Mouse (Mus musculus): ENCODE measurements around the gene Rbpms2. TPM values are rescaled to one million over a fixed set of nuclear protein-coding genes. Genes with fewer than 3 reads are reported as not detected.
A peak's percentile ranks its signal among the peaks of the same experiment; 100 is the strongest.

The Rbpms2 gene
- polyA plus RNA-seq, 1 experiment = 7.5 TPM

DNA sequence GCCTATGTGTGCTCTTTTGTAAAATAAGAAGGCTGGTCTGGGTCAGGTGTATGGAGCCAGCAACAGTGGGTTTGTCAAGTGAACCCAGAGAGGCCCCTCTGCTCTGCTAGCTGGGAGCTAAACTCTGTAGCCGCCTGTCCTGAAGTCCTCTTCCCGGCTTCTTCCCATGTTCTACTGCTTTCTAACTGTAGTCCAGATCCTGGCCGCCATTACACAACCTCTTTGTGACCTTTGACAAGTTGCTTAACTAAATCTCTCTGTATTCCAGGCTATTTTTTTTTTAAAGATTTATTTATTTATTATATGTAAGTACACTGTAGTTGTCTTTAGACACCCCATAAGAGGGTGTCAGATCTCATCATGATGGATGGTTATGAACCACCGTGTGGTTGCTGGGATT lies 24.3 kb downstream of the Rbpms2 start:
- no peak for DNase-seq (ENCODE audit: extremely low spot score in 1 of 2, low spot score in 1 of 2)

GRCm38 (mm10) chr9:65654700-65655237 lies 25.3 kb downstream of the Rbpms2 start:
- no peak for DNase-seq (ENCODE audit: extremely low spot score in 1 of 2, low spot score in 1 of 2)

DNA sequence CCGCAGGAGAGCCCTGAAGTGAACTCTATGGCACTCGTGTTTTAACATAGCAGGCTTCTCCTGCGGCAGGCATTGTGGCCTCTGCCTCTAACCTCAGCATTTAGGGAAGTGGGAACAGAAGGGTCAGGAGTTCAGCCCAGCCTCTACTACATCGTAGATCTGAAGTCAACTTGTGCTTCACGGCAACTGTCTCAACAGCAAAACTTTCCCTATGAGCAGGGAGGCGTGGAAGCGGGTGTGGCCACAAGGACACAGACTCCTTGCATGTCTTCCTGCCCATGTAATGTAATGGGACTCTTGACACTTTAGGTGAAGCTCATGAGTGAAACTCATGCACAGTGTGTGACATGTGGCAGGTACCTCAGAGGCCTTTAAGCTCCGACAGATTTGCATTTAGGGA lies 26.1 kb downstream of the Rbpms2 start:
- DNase-seq (ENCODE audit: extremely low spot score in 1 of 2, low spot score in 1 of 2) = no peak

DNA sequence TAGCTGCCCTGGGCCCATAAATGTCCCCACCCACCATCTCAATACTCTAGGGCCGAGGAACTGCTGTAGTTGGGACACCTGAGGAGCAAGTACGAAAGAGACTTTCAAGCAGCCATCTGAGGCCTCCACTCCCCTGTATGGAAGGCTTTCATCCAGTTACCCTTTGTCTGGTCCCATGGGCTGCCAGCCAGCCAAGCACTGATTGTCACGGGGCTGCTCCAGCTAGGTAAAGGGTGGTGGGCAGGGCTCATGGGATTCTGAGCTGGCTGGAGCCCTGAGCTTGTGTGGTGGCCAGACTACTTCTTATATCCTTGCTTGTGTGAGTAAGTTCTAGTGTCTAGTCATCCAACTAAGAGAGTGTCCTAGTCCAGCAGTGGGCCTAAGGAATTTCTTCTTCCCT lies 27.8 kb downstream of the Rbpms2 start:
- no peak for DNase-seq (ENCODE audit: extremely low spot score in 1 of 2, low spot score in 1 of 2)

- no peak for DNase-seq (ENCODE audit: extremely low spot score in 1 of 2, low spot score in 1 of 2)
Observed at GRCm38 (mm10) chr9:65661029-65661428, 31.6 kb downstream of the Rbpms2 start.

- DNase-seq (ENCODE audit: extremely low spot score in 1 of 2, low spot score in 1 of 2) = no peak
Observed at GRCm38 (mm10) chr9:65661493-65661892, 32.0 kb downstream of the Rbpms2 start.

DNA sequence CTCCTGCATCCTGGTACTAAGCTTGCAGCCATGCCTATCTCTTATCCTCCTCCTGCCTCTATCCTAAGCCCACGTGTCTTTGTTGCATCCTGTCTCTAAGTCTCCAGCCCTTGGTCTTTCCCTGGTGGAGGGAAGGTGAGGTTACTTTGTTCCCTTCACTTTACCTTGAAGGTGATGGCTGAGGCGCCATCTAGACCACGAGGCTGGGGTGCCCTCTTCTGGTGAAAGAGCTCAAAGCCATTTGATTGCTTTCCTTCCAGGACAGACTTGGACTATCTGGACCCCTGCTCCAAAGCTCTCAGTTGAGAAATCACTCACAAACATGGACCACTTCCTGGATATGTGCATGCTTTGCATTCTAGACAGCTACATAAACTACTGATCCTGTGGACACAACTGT lies 34.7 kb downstream of the Rbpms2 start:
- DNase-seq (ENCODE audit: extremely low spot score in 1 of 2, low spot score in 1 of 2) = peak in 1 of 2 experiments; percentile 80

DNA sequence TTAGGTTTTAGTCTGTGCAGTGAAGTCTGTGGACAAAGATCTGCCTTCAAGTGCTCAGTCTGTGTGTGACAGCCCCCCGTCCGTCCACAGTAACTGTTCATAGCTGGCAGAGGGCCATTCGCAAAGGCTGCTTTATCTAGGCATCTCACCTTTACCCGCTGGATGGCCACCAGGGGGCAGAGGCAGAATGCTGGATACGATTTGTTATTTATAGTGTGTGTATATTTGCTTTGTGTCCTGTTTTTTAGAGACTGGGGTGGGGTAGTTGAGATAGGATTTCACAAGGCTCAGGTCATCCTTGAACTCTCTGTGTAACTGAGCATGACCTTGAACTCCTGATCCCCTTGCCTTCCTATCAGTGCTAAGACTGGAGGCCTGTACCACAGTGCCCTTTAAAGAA lies 36.6 kb downstream of the Rbpms2 start:
- peak in 1 of 2 experiments; percentile 68 for DNase-seq (ENCODE audit: extremely low spot score in 1 of 2, low spot score in 1 of 2)

DNA sequence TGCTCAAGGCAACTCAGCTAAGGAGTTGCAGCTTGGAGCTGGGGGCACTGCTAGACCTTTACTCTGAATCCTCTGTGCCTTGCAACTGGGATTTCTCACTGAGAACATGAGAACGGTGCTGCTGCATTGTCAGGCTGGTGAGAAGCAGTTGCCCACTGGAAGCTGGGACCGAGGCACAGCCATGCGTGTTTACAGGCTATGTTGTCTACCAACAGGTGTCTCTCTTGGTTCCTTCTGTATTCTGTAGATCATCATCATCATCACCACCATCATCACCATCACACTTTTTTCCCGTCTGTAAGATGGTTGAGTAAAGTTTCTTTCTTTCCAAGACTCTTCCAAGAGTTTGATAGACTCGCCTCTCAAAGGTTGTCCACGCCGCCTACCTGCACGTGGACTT lies 38.3 kb downstream of the Rbpms2 start, which contains the start of gene Oaz2:
Gene Oaz2 (plus strand): TSS at position 301 of the 400 bp plus-strand sequence.
- DNase-seq (ENCODE audit: extremely low spot score in 1 of 2, low spot score in 1 of 2) = no peak

DNA sequence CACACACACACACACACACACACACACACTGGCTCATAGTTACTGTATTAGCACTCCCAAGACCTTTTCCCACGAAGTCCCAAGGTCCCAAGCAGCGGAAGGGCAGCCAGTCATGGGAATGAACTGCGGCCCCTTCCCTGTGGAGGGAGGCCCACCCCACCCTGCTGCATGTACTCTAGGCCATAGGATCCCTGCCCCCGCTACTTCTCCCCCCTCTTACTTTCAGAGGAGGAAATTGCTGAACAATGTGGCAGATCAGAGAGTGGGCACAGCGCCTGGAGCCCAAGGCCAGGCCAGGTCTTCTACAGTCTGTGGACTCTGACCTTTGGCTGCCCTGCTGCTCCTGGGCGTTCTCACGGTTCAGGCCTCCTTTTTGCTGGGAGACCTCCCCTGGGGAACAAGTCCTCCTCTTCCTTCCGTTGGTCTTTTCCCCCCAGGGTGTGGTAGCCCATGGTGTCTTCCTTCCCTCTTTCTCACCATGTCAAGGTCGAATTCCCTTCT lies 42.0 kb downstream of the Rbpms2 start:
- DNase-seq (ENCODE audit: extremely low spot score in 1 of 2, low spot score in 1 of 2) = no peak

GRCm38 (mm10) chr9:65672996-65673395 lies 43.5 kb downstream of the Rbpms2 start:
- no peak for DNase-seq (ENCODE audit: extremely low spot score in 1 of 2, low spot score in 1 of 2)

- no peak for DNase-seq (ENCODE audit: extremely low spot score in 1 of 2, low spot score in 1 of 2)
Observed at GRCm38 (mm10) chr9:65675461-65676357, 46.3 kb downstream of the Rbpms2 start.

DNA sequence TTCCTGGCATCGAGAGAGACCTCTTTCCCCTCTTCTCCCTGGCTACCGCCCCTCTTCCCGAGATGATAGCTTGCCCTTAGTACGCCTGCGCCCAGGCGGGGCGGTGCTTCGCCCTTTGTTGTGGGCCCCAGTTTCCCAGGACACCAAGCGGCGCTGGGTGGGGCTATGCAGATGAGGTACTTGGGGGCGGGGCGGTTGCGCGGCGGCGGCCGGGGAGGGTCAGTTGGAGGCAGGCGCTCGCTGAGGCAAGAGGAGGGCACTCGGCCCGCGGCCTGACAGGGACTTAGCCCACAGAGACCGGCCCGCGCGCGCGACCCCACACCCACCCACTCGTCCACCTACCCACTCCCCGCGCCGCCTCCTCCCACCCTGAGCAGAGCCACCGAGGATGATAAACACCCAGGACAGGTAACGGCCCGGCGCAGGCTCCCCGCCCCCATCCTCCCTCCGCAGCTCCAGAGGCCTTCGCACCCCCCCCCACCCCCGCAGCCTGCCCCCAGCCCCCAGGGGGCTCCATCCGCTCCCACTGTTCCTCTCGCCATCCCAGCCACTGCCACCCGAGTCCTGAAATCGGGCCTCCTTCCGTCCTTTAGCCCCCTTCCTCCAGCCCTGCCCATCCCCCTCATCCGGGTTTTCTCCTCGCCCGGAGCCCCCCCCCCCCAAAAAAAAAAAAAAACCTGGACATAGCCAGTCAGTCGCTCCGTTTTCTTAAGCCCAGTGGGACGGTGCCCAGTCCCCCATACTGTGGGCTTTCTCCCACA lies 47.1 kb downstream of the Rbpms2 start:
- DNase-seq (ENCODE audit: extremely low spot score in 1 of 2, low spot score in 1 of 2) = peak; percentile 91 to 97

DNA sequence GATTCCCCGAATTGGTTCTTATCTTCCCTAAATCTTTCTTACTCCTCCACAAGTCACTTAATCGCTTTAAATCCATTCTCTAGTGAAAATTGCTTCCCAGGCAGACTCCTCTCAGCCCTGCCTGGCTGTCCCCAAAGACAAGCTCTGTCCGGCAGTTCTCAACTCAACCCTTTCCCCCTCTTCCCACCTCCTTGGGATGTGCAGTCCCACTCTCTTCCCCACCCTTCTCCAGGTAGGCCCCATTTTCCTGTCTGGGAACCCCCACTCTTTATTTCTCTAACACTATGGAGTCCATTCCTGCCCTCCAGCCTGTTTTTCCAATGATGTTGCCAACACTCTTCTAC lies 47.6 kb downstream of the Rbpms2 start:
- no peak for DNase-seq (ENCODE audit: extremely low spot score in 1 of 2, low spot score in 1 of 2)

DNA sequence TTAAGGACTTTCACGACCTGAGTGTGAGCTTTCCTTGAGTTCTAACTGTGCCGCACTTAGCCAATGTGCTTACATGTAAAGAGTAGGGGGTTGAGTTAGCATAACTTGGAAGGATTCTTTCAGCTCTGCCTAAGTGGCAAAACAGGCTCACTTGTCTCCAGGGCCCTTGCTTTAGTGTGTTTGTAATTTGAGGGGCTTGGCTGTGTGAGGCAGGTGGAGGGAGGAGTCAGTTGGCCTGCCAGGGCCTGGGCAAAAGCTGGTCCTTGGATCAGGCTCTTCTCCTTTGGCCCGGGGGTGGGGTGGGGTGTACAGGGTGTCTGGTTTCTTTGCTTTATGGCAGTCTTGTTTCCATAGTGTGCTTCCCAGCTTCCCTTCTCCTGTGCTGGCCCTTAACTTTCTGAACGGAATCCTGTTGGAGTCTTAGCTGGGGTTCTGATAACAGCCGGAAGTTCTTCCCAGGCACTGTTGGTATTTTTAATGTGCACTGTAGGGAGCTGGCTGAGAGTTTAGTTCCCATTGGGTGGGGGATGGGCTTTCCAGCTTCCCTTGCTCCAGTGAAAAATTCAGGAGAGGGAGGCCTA lies 49.8 kb downstream of the Rbpms2 start:
- peak in 1 of 2 experiments; percentile 50 for DNase-seq (ENCODE audit: extremely low spot score in 1 of 2, low spot score in 1 of 2)

DNA sequence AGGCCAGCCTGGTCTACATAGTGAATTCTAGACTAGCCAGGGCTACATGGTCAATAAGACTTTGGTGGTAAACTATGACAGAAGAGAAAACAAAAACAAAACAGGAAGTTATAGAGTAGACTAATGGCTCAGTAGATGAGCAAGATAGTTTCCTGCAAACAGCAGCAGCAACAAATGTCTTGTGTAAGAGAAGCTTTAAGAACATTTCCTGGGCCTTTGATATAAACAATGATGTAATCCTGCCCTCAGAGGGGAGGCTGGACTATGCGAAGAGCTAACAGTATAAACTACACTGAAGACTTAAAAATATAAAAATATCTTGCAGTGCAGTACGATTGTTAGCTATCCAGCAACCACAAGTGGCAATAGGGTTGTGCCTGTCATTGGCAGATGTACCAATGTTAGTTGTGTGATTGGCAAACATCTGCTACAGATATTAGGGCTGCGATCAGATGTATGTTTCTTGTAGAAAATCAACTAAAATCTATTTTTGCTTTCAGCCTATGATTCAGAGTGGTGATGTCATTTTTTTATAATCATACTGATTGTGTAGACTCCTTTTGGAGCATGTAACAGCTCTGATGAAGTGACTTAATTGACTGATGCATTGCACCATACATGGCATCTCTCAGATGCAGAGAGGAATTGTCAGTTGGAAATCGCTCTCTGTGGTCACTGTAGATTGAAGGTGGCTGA lies 51.6 kb downstream of the Rbpms2 start:
- no peak for DNase-seq (ENCODE audit: extremely low spot score in 1 of 2, low spot score in 1 of 2)

DNA sequence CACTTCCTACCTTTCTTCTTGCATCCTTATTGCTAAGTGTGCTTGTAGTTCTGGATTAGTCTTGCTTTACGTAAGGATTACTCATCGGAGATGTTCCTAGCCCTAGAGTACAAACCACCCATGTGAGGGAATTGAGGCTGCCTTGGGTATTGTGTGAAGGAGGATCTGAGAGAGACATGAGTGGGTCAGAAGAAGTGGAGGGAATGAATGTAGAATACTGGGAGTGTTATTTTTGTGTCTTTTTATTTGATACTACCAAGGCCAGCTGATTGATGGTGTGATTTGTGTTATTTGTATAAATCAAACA lies 52.1 kb downstream of the Rbpms2 start:
- DNase-seq (ENCODE audit: extremely low spot score in 1 of 2, low spot score in 1 of 2) = peak in 1 of 2 experiments; percentile 48

DNA sequence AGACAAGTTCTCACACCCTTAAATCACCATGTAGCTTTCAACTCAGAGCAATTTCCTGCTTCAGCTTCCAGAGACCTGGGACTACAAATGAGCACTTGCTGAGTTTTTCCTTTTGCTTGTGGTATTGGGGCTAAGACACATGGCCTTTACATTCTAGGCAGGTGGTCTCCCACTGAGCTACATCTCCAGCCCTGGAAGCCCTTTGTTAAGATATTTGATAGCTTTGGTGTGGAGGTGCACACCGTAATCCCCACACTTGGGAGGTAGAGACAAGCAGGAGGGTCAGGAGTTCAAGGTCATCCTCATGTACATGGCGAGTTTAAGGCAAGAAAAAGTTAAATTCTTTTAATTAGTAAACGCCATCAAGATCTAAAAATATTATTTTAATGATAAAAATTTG lies 52.7 kb downstream of the Rbpms2 start:
- no peak for DNase-seq (ENCODE audit: extremely low spot score in 1 of 2, low spot score in 1 of 2)

- DNase-seq (ENCODE audit: extremely low spot score in 1 of 2, low spot score in 1 of 2) = peak in 1 of 2 experiments; percentile 68
Observed at GRCm38 (mm10) chr9:65682994-65683393, 53.5 kb downstream of the Rbpms2 start.

- DNase-seq (ENCODE audit: extremely low spot score in 1 of 2, low spot score in 1 of 2) = no peak
Observed at GRCm38 (mm10) chr9:65684704-65685103, 55.3 kb downstream of the Rbpms2 start.
